Mouse (Mus musculus) kidney, embryonic 15.5 days (tissue): ENCODE measurements at regions not wholly inside any gene's neighbourhood (a gene's known extent, or its start where the extent isn't known, plus 50 kb on each side); places are given as distances from the start of the nearest gene placed in this dataset. TPM values are rescaled to one million over a fixed set of nuclear protein-coding genes. Genes with fewer than 3 reads are reported as not detected.

ENCODE experiments used
- ATAC-seq: fragments of 200-750 bp; cut with Nextera tagmentation; replicated peaks from 2 replicates; pipeline ENCODE4 v1.8.0; 2017; ENCODE audit warnings: moderate TSS enrichment; ENCODE audit not compliant: low FRiP score
- H3K27ac ChIP-seq: fragments of 300-500 bp; sonication (generic); 2 replicates; pipeline ENCODE4 v1.5.1; 2015; ENCODE audit warnings: mild to moderate bottlenecking, inconsistent platforms
- H3K27me3 ChIP-seq: fragments of 300-500 bp; sonication (generic); 2 replicates; pipeline ENCODE4 v1.6.1; 2015; ENCODE audit warnings: inconsistent platforms
- H3K36me3 ChIP-seq: fragments of 300-500 bp; sonication (generic); 2 replicates; pipeline ENCODE4 v1.6.1; 2015; ENCODE audit warnings: inconsistent platforms
- H3K4me1 ChIP-seq: fragments of 300-500 bp; sonication (generic); 2 replicates; pipeline ENCODE4 v1.6.1; 2015; ENCODE audit warnings: inconsistent platforms
- H3K4me2 ChIP-seq: fragments of 300-500 bp; sonication (generic); 2 replicates; pipeline ENCODE4 v1.6.1; 2015; ENCODE audit warnings: moderate library complexity, mild to moderate bottlenecking, inconsistent platforms
- H3K4me3 ChIP-seq: fragments of 300-500 bp; sonication (generic); replicated peaks from 2 replicates; pipeline ENCODE4 v1.5.1; 2015; ENCODE audit warnings: mild to moderate bottlenecking, inconsistent platforms
- H3K9ac ChIP-seq: fragments of 300-500 bp; sonication (generic); 2 replicates; pipeline ENCODE4 v1.6.1; 2015; ENCODE audit warnings: mild to moderate bottlenecking, inconsistent platforms
- H3K9me3 ChIP-seq: fragments of 300-500 bp; sonication (generic); replicated peaks from 2 replicates; pipeline ENCODE4 v1.6.1; 2016; ENCODE audit warnings: inconsistent platforms
- WGBS: fragments of 180-500 bp; shearing (Covaris S2); methylation state at CpG from one replicate; pipeline ENCODE4 v1.1.7; 2015; ENCODE audit warnings: mixed read lengths; 5-methylcytosine and 5-hydroxymethylcytosine counted together
- microRNA counts: library from miRNA; unstranded; fragments of <30 nt; microRNA quantifications from one replicate; lab custom pipeline; 2016
- microRNA-seq: library from miRNA; unstranded; fragments of <30 nt; microRNA quantifications from one replicate; pipeline ENCODE4, GENCODE M21; 2016

DNA sequence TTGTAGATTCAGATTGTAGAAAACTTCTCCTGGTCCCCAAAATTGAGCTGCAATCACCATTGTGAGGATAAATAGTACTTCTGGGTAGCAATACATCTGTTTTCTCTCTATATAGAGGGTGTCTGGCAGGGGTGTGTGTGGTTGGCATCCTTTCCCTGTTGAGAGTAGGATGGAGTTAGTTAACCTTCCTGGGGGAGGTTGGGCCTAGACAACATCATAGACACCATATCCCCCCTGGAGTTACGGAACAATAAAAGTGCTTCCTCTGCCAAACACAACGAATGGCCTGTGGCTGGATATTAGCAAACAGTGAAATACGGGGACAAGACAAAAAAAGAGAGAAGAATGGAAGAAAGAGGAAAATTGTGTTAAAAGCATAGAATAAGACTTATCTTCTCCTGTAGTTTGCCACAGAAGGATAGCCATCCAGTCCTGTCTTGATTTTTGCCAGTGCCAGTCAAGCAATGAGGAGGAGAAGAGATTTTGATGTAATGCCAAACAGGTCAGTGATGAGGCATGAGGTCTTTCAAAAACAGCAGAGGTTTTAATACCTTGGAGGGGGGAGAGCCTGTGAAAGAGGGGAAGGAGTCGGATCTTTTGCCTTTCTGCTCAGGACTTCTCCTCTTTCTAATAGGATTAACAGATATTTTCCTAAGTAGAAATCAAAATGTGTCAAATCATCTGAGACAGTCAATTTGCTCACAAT, 155.0 kb upstream of the Tmem161b start:
- no peaks in the 10 kb centered on the region for H3K9me3 ChIP-seq
- no peak overlapping the region for H3K27ac ChIP-seq
- no peaks in the 10 kb centered on the region for H3K36me3 ChIP-seq
- H3K4me1 ChIP-seq = no peaks in the 10 kb centered on the region
- H3K4me3 ChIP-seq = no peak overlapping the region
- no peaks in the 10 kb centered on the region for H3K27me3 ChIP-seq
- ATAC-seq = no peak
- WGBS = 60% methylated on average over 4 of the region's 4 CpGs
- H3K4me2 ChIP-seq = no peak overlapping the region
- H3K9ac ChIP-seq = no peak overlapping the region

DNA sequence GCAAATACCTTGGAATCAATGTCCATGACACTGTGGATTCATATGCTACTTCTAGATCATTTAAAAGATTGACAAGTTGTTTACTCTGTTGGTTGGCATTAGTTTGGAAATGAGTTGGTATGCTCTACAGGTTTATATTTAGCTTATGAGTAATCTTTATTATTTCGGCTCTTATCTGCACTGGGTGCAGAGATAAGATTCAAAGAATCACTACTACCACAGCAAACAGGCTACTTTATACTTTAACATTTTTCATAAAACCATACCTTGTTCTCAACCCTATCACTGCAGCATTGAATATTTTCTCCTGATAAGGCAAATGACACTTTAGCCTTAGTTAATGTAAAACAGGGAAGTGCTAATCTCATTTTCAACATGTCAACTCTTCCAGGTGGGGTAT, 153.7 kb upstream of the Tmem161b start:
- Histone ChIP-seq H3K27ac (no peak overlapping the region), H3K9me3 (no peaks in the 10 kb centered on the region), H3K9ac (no peak overlapping the region), H3K4me3 (no peak overlapping the region), H3K27me3 (no peaks in the 10 kb centered on the region), H3K4me1 (no peaks in the 10 kb centered on the region), H3K4me2 (no peak overlapping the region), H3K36me3 (no peaks in the 10 kb centered on the region)
- no peak for ATAC-seq
- 80% methylated on average over 1 of the region's 1 CpGs for WGBS

MicroRNAs in the stretch of these regions (microRNA counts, 519-probe panel; counts per million panel counts)
- 2,880 counts per million, percentile 74 among the panel's probes with 10 or more counts for microRNA mmu-miR-9 (lab: Ali Mortazavi, UCI)

Small RNAs in the stretch of these regions (microRNA-seq; reads per million reads assigned to microRNA genes)
- not detected for gene Mir9-2
